Mouse (Mus musculus) limb, embryonic 14.5 days (tissue): ENCODE measurements around the gene Pik3cb. TPM values are rescaled to one million over a fixed set of nuclear protein-coding genes. Genes with fewer than 3 reads are reported as not detected.

Experiments
- ATAC-seq: fragments of 200-750 bp; cut with Nextera tagmentation; 2 replicates; pipeline ENCODE4 v1.8.0; 2017; ENCODE audit warnings: low read depth, moderate number of reproducible peaks, moderate TSS enrichment; ENCODE audit not compliant: low FRiP score
- DNase-seq: peaks from one replicate; pipeline ENCODE4 v3.0.0-alpha.2; 2015; ENCODE audit warnings: low spot score
- H3K27ac ChIP-seq: fragments of 300-500 bp; sonication (generic); replicated peaks from 2 replicates; pipeline ENCODE4 v1.5.1; 2014; ENCODE audit warnings: low read depth, mild to moderate bottlenecking, low read length, moderate library complexity, mixed read lengths
- H3K27me3 ChIP-seq: fragments of 300-500 bp; sonication (generic); 2 replicates; pipeline ENCODE4 v1.6.1; 2014; ENCODE audit warnings: low read length, mixed read lengths; ENCODE audit not compliant: control insufficient read depth, insufficient read depth
- H3K36me3 ChIP-seq: fragments of 300-500 bp; sonication (generic); 2 replicates; pipeline ENCODE4 v1.6.1; 2014; ENCODE audit warnings: mild to moderate bottlenecking, low read length, moderate library complexity, mixed read lengths; ENCODE audit not compliant: control insufficient read depth, insufficient read depth
- H3K4me1 ChIP-seq: fragments of 300-500 bp; sonication (generic); 2 replicates; pipeline ENCODE4 v1.6.1; 2014; ENCODE audit warnings: antibody characterized with exemption, low read length, mixed read lengths; ENCODE audit not compliant: control insufficient read depth, insufficient read depth
- H3K4me2 ChIP-seq: fragments of 300-500 bp; sonication (generic); replicated peaks from 2 replicates; pipeline ENCODE4 v1.6.1; 2014; ENCODE audit warnings: low read depth, mild to moderate bottlenecking, low read length, moderate library complexity; ENCODE audit not compliant: severe bottlenecking
- H3K4me3 ChIP-seq: fragments of 300-500 bp; sonication (generic); replicated peaks from 2 replicates; pipeline ENCODE4 v1.5.1; 2014; ENCODE audit warnings: low read length
- H3K9ac ChIP-seq: fragments of 300-500 bp; sonication (generic); 2 replicates; pipeline ENCODE4 v1.6.1; 2014; ENCODE audit warnings: mild to moderate bottlenecking, low read depth, low read length, moderate library complexity; ENCODE audit not compliant: severe bottlenecking
- H3K9me3 ChIP-seq: fragments of 300-500 bp; sonication (generic); 2 replicates; pipeline ENCODE4 v1.6.1; 2016; ENCODE audit warnings: low read length; ENCODE audit not compliant: control insufficient read depth
- POLR2A ChIP-seq: fragments of 200-500 bp; IDR thresholded peaks from 2 replicates; pipeline ENCODE4 v1.8.0; 2012; ENCODE audit warnings: inconsistent platforms, mild to moderate bottlenecking, moderate library complexity, borderline replicate concordance; ENCODE audit not compliant: insufficient read depth, insufficient read length; ENCODE audit errors: extremely low read depth
- WGBS: fragments of 180-500 bp; shearing (Covaris S2); extraction: QIAGEN DNeasy Blood & Tissue Kit; methylation state at CpG from one replicate; pipeline ENCODE4 v1.1.7; 2014; 5-methylcytosine and 5-hydroxymethylcytosine counted together
- polyA plus RNA-seq, 2 experiments: library from polyadenylated mRNA; depleted of rRNA in 1 of 2; stranded (reverse) in 1 of 2; unstranded in 1 of 2; fragments of >200 nt; fragmentation: Nextera tagmentation in 1 of 2; extraction: Ambion mirVana in 1 of 2; gene quantifications; 2 replicates each; pipeline versions ENCODE4 v1.2.1 to v1.2.3; 2012 to 2014

The Pik3cb gene
- polyA plus RNA-seq, 2 experiments = 1.1 to 3.1 TPM

- WGBS = 81% methylated on average over 27 of the region's 27 CpGs
- H3K36me3 ChIP-seq = no peaks in the 10 kb centered on the region
- no peaks in the 10 kb centered on the region for H3K4me1 ChIP-seq
- no peak overlapping the region for H3K4me3 ChIP-seq
- H3K9ac ChIP-seq = no peak overlapping the region
- no peaks in the 10 kb centered on the region for H3K9me3 ChIP-seq
- H3K27ac ChIP-seq = no peak overlapping the region
- no peak overlapping the region for H3K4me2 ChIP-seq
- H3K27me3 ChIP-seq = peaks cover 2% of the 10 kb centered on the region; the same call in 1 of the 2 replicates
- no peak for TF ChIP-seq POLR2A
- DNase-seq = no peak
- no peak for ATAC-seq
These were observed 6.7 kb upstream of the Pik3cb start for GRCm38 (mm10) chr9:99146855-99147735.

- Histone ChIP-seq H3K4me1 (no peaks in the 10 kb centered on the region), H3K9ac (no peak overlapping the region), H3K9me3 (no peaks in the 10 kb centered on the region), H3K36me3 (no peaks in the 10 kb centered on the region), H3K27ac (no peak overlapping the region), H3K4me3 (no peak overlapping the region), H3K27me3 (peaks cover 13% of the 10 kb centered on the region; the same call in 1 of the 2 replicates), H3K4me2 (no peak overlapping the region)
- 43% methylated on average over 6 of the region's 6 CpGs for WGBS
- no peak for ATAC-seq
- no peak for TF ChIP-seq POLR2A
- no peak for DNase-seq
These were observed 5.3 kb upstream of the Pik3cb start for GRCm38 (mm10) chr9:99145756-99146155.

GRCm38 (mm10) chr9:99144416-99144989 lies 4.1 kb upstream of the Pik3cb start:
- ATAC-seq (no peak), DNase-seq (no peak)
- Histone ChIP-seq H3K9me3 (no peaks in the 10 kb centered on the region), H3K4me1 (no peaks in the 10 kb centered on the region), H3K27me3 (peaks cover 13% of the 10 kb centered on the region; the same call in 1 of the 2 replicates), H3K4me3 (no peak overlapping the region), H3K9ac (no peak overlapping the region), H3K4me2 (no peak overlapping the region), H3K36me3 (no peaks in the 10 kb centered on the region), H3K27ac (no peak overlapping the region)
- WGBS = 29% methylated on average over 7 of the region's 7 CpGs
- TF ChIP-seq POLR2A = no peak

- no peaks in the 10 kb centered on the region for H3K4me1 ChIP-seq
- H3K9me3 ChIP-seq = no peaks in the 10 kb centered on the region
- no peak for ATAC-seq
- H3K27me3 ChIP-seq = peaks cover 13% of the 10 kb centered on the region; the same call in 1 of the 2 replicates
- no peak overlapping the region for H3K4me3 ChIP-seq
- H3K4me2 ChIP-seq = no peak overlapping the region
- TF ChIP-seq POLR2A = no peak
- 83% methylated on average over 8 of the region's 8 CpGs for WGBS
- no peak overlapping the region for H3K27ac ChIP-seq
- H3K9ac ChIP-seq = no peak overlapping the region
- DNase-seq = no peak
- no peaks in the 10 kb centered on the region for H3K36me3 ChIP-seq
These were observed 1.2 kb upstream of the Pik3cb start for GRCm38 (mm10) chr9:99141618-99142017.

- H3K4me2 ChIP-seq = peak overlapping the region; percentile 72; the same call in 1 of the 2 replicates
- no peaks in the 10 kb centered on the region for H3K9me3 ChIP-seq
- ATAC-seq = no peak
- no peak overlapping the region for H3K9ac ChIP-seq
- no peak for DNase-seq
- H3K27me3 ChIP-seq = peaks cover 13% of the 10 kb centered on the region; the same call in 1 of the 2 replicates
- no peak overlapping the region for H3K27ac ChIP-seq
- no peak for TF ChIP-seq POLR2A
- H3K36me3 ChIP-seq = no peaks in the 10 kb centered on the region
- no peaks in the 10 kb centered on the region for H3K4me1 ChIP-seq
- H3K4me3 ChIP-seq = no peak overlapping the region
- 43% methylated on average over 3 of the region's 3 CpGs for WGBS
These were observed 750 bp upstream of the Pik3cb start for GRCm38 (mm10) chr9:99141171-99141570.
